Mouse (Mus musculus) midbrain, postnatal 0 days (tissue): ENCODE results near the gene Olfr1309. TPM values are rescaled to one million over a fixed set of nuclear protein-coding genes. Genes with fewer than 3 reads are reported as not detected.
"Not testable (repeated sequence)": the region's sequence is repeated elsewhere in the genome, so short reads cannot be mapped to it uniquely, and the experiment has no call there.

ENCODE experiments used
- ATAC-seq: fragments of 200-750 bp; cut with Nextera tagmentation; 2 replicates; pipeline ENCODE4 v1.8.0; 2017; ENCODE audit warnings: moderate number of reproducible peaks, mild to moderate bottlenecking, moderate TSS enrichment, moderate library complexity; ENCODE audit not compliant: low FRiP score
- DNase-seq: peaks from one replicate; pipeline ENCODE4 v3.0.0-alpha.2; 2015; ENCODE audit warnings: low spot score
- H3K27ac ChIP-seq: fragments of 300-500 bp; sonication (generic); 2 replicates; pipeline ENCODE4 v1.5.1; 2014; ENCODE audit warnings: low read depth, mild to moderate bottlenecking, low read length, mixed read lengths
- H3K27me3 ChIP-seq: fragments of 300-500 bp; sonication (generic); 2 replicates; pipeline ENCODE4 v1.6.1; 2014; ENCODE audit warnings: low read length, control low read depth, mixed read lengths; ENCODE audit not compliant: insufficient read depth
- H3K36me3 ChIP-seq: fragments of 300-500 bp; sonication (generic); 2 replicates; pipeline ENCODE4 v1.6.1; 2014; ENCODE audit warnings: low read length, control low read depth, mixed read lengths; ENCODE audit not compliant: insufficient read depth
- H3K4me1 ChIP-seq: fragments of 300-500 bp; sonication (generic); 2 replicates; pipeline ENCODE4 v1.6.1; 2014; ENCODE audit warnings: mild to moderate bottlenecking, control low read depth, antibody characterized with exemption, low read length, mixed read lengths; ENCODE audit not compliant: insufficient read depth
- H3K4me2 ChIP-seq: fragments of 300-500 bp; sonication (generic); 2 replicates; pipeline ENCODE4 v1.6.1; 2014; ENCODE audit warnings: low read depth, mild to moderate bottlenecking, low read length, mixed read lengths; ENCODE audit not compliant: poor library complexity, severe bottlenecking
- H3K4me3 ChIP-seq: fragments of 300-500 bp; sonication (generic); 2 replicates; pipeline ENCODE4 v1.5.1; 2014; ENCODE audit warnings: low read depth, mild to moderate bottlenecking, low read length, moderate library complexity
- H3K9ac ChIP-seq: fragments of 300-500 bp; sonication (generic); replicated peaks from 2 replicates; pipeline ENCODE4 v1.6.1; 2014; ENCODE audit warnings: mild to moderate bottlenecking, low read length, moderate library complexity, mixed read lengths; ENCODE audit not compliant: poor library complexity, severe bottlenecking
- H3K9me3 ChIP-seq: fragments of 300-500 bp; sonication (generic); 2 replicates; pipeline ENCODE4 v1.6.1; 2016; ENCODE audit warnings: low read length, control low read depth
- CTCF ChIP-seq: IDR thresholded peaks from 2 replicates; pipeline ENCODE4 v1.5.1; 2016; ENCODE audit warnings: antibody characterized with exemption, mild to moderate bottlenecking
- WGBS: fragments of 180-500 bp; shearing (Covaris S2); extraction: QIAGEN DNeasy Blood & Tissue Kit; methylation state at CpG from one replicate; pipeline ENCODE4 v1.1.7; 2014; 5-methylcytosine and 5-hydroxymethylcytosine counted together
- polyA plus RNA-seq: library from polyadenylated mRNA; unstranded; fragments of >200 nt; fragmentation: Nextera tagmentation; extraction: Ambion mirVana; gene quantifications from 2 replicates; pipeline ENCODE4 v1.2.1, GENCODE M21; 2015
- total RNA-seq: library from RNA; depleted of rRNA; stranded (reverse); fragments of >200 nt; gene quantifications from 2 replicates; pipeline ENCODE4 v1.2.3, GENCODE M21; 2014; rRNA removed

Olfr1309 gene
- total RNA-seq, result not detected in 2 replicates
- polyA plus RNA-seq, result not detected in 2 replicates

DNA sequence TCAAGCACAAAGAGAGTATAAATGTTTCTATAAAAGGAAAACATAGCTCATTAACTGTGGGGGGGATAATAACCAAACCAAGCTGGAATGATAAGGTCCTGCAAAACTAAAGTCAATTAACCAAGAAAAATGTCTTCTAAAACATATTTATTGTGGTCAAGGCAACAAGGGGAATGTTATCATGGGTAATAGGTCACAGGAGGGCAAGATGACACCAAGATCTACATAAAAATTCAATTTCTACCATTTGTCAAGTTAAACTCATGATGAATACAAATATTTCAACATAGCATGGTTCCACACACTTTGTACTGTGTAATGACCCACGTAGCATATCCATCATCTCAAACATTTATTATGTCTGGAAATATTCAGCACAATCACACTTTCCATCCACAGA lies at the start of gene Olfr1309:
TSS of gene Olfr1309 (minus strand) at position 101 of the 400 bp plus-strand sequence.
- TF ChIP-seq CTCF, result no peak
- DNase-seq, result no peak
- Histone ChIP-seq H3K36me3 (no peaks in the 10 kb centered on the region), H3K27ac (no peak within 1 kb of the TSS), H3K9me3 (no peaks in the 10 kb centered on the region), H3K27me3 (no peaks in the 10 kb centered on the region), H3K4me3 (no peak within 1 kb of the TSS), H3K4me2 (no peak within 1 kb of the TSS), H3K4me1 (no peaks in the 10 kb centered on the region), H3K9ac (no peak within 1 kb of the TSS)
- no peak for ATAC-seq
- WGBS, result 67% methylated on average over 1 of the region's 1 CpGs

DNA sequence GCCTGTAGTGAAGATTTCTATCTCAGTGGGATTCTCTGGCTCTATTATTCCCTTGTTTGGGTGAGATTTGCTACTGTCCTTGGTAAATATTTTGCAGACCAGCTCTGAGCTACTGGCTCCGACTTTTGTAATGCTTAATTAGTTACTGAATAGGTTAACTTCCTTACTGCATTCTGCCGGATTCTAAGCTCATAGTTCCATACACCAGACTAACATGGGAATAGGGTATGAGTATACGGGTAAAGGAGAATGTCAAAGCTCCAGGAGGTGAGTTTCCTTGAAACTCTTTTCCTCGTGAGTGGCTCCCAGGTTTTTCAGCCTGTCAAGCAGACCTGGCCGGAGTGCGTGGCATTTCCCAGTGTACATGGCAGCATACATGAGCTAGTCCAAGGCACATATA lies 36.9 kb upstream of the Olfr1309 start:
- not testable (repeated sequence) for DNase-seq, H3K4me3 ChIP-seq, H3K9ac ChIP-seq, H3K27me3 ChIP-seq, H3K27ac ChIP-seq, ATAC-seq, H3K4me2 ChIP-seq, H3K9me3 ChIP-seq, H3K4me1 ChIP-seq, H3K36me3 ChIP-seq
- WGBS, result 53% methylated on average over 6 of the region's 6 CpGs

DNA sequence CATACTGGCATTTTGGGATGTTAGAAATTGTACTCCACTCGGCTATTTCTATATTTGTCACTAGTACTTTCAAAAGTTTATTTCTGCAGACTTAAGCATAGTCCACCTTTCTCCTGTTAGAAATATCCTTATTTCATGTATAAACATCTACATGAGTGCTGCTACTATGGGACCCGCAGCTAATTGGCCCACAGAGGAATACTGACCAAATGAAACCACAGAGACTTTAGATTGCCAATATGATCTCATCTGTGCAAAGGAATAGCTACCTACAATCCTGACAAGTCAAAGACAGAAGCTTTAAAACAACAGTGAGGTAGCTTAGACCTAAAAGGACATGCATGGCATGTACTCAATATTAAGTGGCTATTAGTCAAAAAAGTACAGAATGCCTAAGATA lies 34.2 kb upstream of the Olfr1309 start, which contains the start of gene Olfr1311:
TSS of gene Olfr1311 (minus strand) at position 101 of the 400 bp plus-strand sequence.
- DNase-seq, result no peak
- Histone ChIP-seq H3K27ac (no peak within 1 kb of the TSS), H3K9me3 (no peaks in the 10 kb centered on the region), H3K4me1 (no peaks in the 10 kb centered on the region), H3K4me3 (no peak within 1 kb of the TSS), H3K9ac (no peak within 1 kb of the TSS), H3K4me2 (no peak within 1 kb of the TSS), H3K36me3 (no peaks in the 10 kb centered on the region), H3K27me3 (no peaks in the 10 kb centered on the region)
- no peak for TF ChIP-seq CTCF
- WGBS, result 94% methylated on average over 2 of the region's 2 CpGs
- no peak for ATAC-seq

DNA sequence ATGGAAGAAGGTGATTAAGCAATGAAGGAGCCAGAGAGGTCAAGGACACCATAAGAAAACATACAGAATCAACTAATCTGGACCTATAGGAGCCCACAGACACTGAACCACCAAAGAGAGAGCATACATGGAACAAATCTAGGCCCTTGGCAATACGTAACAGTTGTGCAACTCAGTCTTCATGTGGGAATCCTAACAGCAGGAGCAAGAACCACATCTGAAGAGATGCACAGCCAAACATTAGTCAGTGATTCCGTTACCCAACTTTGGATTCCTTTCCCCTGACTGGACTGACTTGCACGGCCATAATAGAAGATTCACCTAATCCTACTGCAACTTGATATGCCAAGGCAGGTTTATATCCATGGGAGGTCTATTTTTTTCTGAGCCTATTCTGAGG lies 24.8 kb upstream of the Olfr1309 start:
- TF ChIP-seq CTCF, result no peak
- WGBS, result 78% methylated on average over 3 of the region's 3 CpGs
- Histone ChIP-seq H3K27ac (no peak overlapping the region), H3K36me3 (no peaks in the 10 kb centered on the region), H3K4me3 (no peak overlapping the region), H3K9ac (no peak overlapping the region), H3K4me2 (no peak overlapping the region), H3K27me3 (no peaks in the 10 kb centered on the region), H3K9me3 (no peaks in the 10 kb centered on the region), H3K4me1 (no peaks in the 10 kb centered on the region)
- no peak for DNase-seq
- ATAC-seq, result no peak

DNA sequence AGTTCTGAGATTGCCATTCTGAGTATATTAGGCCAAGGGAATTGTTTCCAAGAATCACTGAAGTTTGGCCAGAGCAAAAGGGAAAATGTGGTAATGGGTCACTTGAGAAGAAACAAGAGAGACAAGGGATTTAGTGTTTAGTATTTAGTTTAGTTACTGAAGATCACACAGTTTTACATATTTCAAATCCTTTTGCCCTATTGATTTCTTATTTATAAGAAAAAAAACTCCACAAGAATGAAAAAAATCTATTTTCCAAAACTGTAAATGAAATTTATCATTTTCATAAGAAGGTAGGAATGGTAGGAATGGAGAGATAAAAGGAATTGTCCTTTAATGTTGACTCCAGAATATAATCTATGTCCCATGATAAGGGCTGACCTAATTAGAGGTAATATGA lies 22.5 kb upstream of the Olfr1309 start, which contains the start of gene Olfr1310:
TSS of gene Olfr1310 (minus strand) at position 101 of the 400 bp plus-strand sequence.
- Histone ChIP-seq H3K27me3 (no peaks in the 10 kb centered on the region), H3K27ac (no peak within 1 kb of the TSS), H3K4me2 (no peak within 1 kb of the TSS), H3K4me3 (no peak within 1 kb of the TSS), H3K36me3 (no peaks in the 10 kb centered on the region), H3K9ac (no peak within 1 kb of the TSS), H3K9me3 (no peaks in the 10 kb centered on the region), H3K4me1 (no peaks in the 10 kb centered on the region)
- no peak for ATAC-seq
- TF ChIP-seq CTCF, result no peak
- DNase-seq, result no peak

DNA sequence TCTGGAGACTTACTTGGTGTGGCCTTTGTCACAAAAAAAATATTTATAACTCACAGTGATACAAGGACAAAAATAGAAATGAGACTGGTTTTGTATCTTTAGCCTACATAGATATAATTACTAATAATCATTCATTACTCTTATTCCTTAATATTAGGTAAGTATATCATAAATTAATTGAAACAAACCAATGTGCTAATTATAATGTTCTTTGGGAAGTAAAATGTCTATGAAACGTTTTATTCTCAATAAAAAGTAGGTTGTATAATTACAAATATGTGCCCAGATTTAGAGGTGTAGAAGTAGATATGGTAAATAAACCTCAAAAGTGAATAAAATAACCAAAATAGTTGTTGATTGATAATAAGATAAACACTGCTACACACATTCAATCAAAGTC lies 25.2 kb downstream of the Olfr1309 start, which contains the start of gene Olfr1308:
TSS of gene Olfr1308 (minus strand) at position 101 of the 400 bp plus-strand sequence.
- no peak for TF ChIP-seq CTCF
- Histone ChIP-seq H3K27ac (no peak within 1 kb of the TSS), H3K27me3 (no peaks in the 10 kb centered on the region), H3K4me2 (no peak within 1 kb of the TSS), H3K9ac (no peak within 1 kb of the TSS), H3K4me3 (no peak within 1 kb of the TSS), H3K4me1 (no peaks in the 10 kb centered on the region), H3K36me3 (no peaks in the 10 kb centered on the region), H3K9me3 (no peaks in the 10 kb centered on the region)
- no peak for DNase-seq
- no peak for ATAC-seq
- WGBS, result 64% methylated on average over 1 of the region's 1 CpGs
